Mouse (Mus musculus) kidney, adult 11 months (tissue): ENCODE results near the gene Pamr1.

Experiments used
- DNase-seq: peaks from one replicate; pipeline ENCODE4 v3.0.0; 2022

The Pamr1 gene

DNA sequence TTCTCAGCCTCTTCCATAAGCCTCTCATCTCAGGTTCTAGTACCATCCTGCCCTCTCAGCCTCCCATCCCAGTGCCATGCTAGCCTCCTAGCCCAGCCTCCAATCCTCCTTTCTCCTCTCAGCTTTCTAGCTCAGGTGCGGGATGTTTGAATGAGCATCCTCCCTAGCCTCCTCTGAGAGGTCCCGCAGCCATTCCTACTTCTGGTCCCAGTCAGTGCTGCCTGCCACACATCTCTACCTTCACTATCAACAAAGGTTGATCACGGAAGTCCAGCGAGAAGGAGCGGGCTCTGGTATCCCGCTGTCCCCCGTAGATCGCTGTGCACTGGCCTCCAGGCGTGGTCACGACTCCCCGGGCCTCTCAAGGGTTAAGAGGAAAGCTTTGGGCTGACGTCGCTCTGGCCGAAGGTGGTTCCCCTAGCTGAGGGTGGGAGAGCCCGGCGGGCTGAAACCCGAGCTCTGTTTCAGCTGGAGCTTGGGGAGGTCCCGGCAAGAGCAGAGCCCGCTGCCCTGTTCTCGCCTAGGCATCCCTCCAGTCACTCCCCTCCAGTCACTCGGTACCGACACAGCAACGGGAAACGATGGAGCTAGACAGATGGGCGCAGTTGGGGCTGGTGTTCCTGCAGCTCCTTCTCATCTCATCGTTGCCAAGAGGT, at the start of gene Pamr1:
Pamr1 (plus strand) TSS at position 402 of the 656 bp plus-strand sequence.
- no peak for DNase-seq

- no peak for DNase-seq
Observed at GRCm38 (mm10) chr2:102507633-102508032, 42.2 kb upstream of the Pamr1 start.

- no peak for DNase-seq
Observed at GRCm38 (mm10) chr2:102508154-102508553, 41.7 kb upstream of the Pamr1 start.

GRCm38 (mm10) chr2:102519956-102520355, 29.9 kb upstream of the Pamr1 start:
- no peak for DNase-seq

DNA sequence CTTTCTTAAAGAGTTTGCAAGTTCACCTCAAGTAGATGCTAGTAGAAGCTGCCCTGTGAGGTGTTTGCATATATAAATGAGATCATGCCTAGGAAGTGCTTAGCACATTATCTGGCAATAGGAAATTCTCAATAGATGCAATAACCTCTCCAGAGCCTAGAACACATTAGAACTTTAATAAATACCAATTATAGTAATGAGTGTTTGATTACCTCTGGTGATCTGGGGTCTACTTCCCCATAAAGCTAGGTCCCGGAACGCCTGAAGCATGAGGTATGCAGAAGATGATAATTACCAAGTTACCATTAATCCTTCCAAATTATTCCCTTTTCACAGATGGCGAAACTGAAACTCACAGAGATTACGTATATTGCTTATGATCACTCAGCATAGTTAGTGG, 22.2 kb upstream of the Pamr1 start:
- no peak for DNase-seq

GRCm38 (mm10) chr2:102533437-102533836, 16.4 kb upstream of the Pamr1 start:
- DNase-seq = no peak

- no peak for DNase-seq
Observed at GRCm38 (mm10) chr2:102536766-102537165, 13.0 kb upstream of the Pamr1 start.

- peak; percentile 60 for DNase-seq
Observed at GRCm38 (mm10) chr2:102540438-102541230, 9.2 kb upstream of the Pamr1 start.

- DNase-seq = no peak
Observed at GRCm38 (mm10) chr2:102541404-102542125, 8.2 kb upstream of the Pamr1 start.

DNA sequence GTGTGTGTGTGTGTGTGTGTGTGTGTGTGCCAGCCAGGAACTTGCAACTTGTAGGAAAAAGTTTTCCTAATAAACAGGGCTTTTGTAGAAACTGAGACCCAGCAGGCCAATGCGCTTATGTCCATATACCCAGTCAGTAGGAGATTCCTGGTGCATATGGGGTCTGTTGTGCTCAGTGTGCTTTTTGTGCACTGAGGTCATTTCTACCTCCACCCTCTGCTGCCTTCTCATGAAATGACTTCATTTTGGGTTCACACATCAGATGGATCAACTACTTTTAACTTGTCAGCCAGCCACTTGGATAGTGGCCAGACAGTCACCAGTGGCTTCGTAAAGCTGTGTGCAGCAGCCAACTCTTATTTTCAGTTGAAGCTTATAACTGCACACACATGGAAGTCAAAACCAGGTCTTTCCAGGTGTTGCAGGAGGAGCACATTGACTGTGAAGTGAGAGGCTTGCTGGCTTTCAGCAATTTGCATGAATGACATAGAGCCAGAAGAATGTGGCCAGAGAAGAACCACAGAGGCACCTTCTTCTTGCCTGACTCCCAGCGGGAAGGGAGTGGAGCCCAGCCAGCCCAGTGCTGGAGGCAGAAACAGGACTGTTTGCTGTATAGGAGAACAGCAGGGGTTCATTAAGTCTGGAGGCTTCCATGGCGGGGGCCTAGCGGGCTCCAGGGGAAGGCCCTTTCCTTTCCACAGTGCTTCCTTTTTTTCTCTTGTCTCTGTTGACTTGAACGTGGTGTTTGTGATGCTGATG, 5.7 kb upstream of the Pamr1 start:
- DNase-seq = peak; percentile 17

GRCm38 (mm10) chr2:102550910-102551582, 1.2 kb downstream of the Pamr1 start:
- peak; percentile 29 for DNase-seq

- no peak for DNase-seq
Observed at GRCm38 (mm10) chr2:102551594-102551993, 1.8 kb downstream of the Pamr1 start.

DNA sequence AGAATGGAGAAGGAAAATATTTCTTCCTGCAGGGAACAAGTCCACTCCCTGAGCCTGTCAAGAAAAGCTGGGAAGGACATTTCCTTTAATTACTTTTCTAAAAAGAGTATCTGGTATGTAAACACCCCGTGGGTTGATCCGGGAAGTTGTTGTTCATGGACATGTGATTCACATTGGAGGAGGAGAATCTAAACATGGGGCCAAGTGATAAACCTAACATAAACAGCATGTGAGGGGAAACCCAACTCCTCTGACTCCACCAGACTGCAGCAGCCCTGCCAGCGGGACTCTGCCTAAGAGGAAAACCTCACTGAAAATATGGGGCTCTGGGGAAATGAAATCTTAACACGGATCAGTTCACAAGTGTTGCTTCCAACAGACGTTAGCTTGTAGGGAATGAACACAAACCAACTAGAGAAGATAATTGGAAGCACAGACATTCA, 2.3 kb downstream of the Pamr1 start:
- no peak for DNase-seq

DNA sequence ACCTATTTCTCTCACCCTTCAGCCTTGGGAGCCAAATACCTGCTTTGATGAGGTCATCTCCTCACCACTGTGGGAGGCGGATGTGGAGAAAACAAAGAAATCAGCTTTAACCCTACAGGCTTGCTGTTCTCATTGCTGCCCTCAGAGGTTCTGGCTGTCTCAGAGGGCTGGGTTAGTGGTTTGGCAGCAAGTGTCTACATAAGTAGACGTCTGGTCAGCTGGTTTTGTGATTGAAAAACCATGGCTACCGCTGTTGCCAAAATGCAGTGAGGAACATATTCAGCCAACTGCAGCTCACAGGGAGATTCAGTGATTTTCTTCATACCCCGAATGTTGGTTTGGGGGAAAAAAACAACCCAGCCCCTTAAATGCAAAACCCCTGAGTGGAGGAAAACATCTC, 7.3 kb downstream of the Pamr1 start:
- DNase-seq = no peak

- DNase-seq = no peak
Observed at GRCm38 (mm10) chr2:102558965-102559364, 9.2 kb downstream of the Pamr1 start.

GRCm38 (mm10) chr2:102563848-102564247, 14.0 kb downstream of the Pamr1 start:
- DNase-seq = no peak

DNA sequence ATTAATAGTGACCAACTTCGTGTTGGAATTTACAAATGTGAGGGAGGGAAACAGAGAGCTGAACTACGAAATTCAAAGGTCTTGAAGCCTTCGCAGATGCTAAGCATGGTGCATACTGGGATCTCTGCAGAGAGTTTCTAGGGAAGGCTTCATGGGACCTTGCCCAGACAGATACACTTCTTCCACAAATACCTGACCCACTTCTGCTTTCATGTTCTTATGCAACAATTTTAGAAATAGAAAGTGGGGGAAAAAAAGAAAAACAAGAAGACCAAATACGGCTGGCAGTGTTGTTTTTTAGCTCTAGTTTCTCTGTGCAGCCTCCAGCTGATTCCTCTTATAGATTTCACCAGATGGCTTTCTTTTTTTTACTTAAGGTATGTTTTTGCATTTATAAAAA, 29.4 kb downstream of the Pamr1 start:
- no peak for DNase-seq

DNA sequence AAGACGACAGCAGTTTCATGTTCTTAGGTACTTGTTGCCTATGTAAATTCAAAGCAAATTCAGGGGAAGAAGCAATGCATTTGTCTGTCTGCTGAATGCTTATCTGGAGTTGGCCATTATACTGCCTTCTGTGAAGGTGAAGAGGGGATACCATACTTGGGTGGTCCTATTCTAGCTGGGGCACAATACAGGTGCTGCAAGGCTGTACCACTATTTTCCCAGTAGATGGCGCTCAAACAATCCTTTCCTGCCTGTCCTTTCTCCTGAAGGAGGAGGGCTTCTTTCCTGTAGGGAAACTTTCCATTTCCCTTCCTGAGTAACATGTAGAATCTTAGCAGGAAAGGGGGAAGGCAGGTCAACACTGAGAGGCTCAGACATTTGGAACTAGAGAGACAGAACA, 40.2 kb downstream of the Pamr1 start:
- DNase-seq = no peak

DNA sequence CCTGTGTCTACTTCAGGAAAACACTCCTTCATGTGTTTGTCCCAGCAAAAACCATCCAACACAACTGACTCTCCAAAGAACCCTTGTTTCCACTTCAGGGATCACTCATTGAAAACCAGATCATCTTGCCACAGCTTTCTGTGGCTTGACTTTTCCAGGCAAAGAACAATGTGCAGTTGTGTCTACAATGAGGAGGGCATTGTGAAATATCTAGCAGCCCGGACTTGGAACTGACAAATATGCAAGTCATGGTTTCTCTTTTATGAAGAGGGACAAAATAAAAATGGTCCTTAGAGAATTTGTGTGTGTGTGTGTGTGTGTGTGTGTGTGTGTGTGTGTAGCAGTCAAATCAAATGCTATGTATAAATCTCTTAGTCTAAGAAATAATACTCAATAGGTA, 44.7 kb downstream of the Pamr1 start:
- DNase-seq = no peak

DNA sequence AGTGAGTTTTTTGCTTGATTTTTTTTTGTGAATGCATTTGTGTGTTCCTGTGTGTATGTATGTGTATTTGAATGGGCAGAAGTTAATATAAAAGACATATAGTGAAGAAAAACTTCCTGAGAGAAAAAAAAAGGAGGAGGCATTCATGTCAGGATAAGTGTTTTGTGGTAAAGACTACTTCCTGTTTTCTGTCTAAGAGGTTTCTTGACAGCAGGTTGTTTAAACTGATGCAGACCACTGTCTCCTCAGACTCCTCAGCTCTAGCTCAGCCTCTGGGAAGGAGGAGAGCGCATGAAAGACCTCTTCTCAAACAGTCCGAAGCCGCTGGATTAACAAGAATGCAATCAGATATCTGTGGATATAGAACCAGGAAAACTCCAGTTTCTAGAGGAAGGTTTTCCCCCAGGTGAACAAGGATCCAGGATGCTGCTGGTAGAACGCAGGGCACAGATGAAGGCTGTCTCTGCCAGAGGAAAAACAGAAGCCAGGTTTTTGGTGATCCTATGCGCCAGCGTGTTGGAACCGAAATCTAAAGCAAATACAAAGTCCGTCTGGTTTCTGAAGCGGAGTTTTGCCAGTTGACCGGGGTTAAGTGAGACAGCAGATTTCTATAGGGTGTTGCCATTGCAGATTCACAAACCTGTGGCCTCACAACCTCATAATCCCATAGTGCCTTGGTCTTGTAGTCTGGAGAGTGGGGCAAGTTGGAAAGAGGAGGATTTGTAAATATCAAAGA, 45.8 kb downstream of the Pamr1 start:
- DNase-seq = no peak

GRCm38 (mm10) chr2:102598911-102599721, 49.3 kb downstream of the Pamr1 start:
- DNase-seq = no peak
